Mouse (Mus musculus) myocyte (in vitro differentiated cells): ENCODE measurements around the gene Wars.

Experiments used
- MAX ChIP-seq: IDR thresholded peaks from one replicate; pipeline ENCODE4 v1.6.1; 2011; ENCODE audit warnings: low read depth, mild to moderate bottlenecking, control low read depth
- POLR2A ChIP-seq: IDR thresholded peaks from one replicate; pipeline ENCODE4 v1.6.1; 2011; ENCODE audit warnings: low read depth, mild to moderate bottlenecking, control low read depth, moderate library complexity; ENCODE audit not compliant: insufficient read length
- USF1 ChIP-seq: IDR thresholded peaks from one replicate; pipeline ENCODE4 v1.6.1; 2011; ENCODE audit warnings: low read depth, mild to moderate bottlenecking, control low read depth, moderate library complexity

DNA sequence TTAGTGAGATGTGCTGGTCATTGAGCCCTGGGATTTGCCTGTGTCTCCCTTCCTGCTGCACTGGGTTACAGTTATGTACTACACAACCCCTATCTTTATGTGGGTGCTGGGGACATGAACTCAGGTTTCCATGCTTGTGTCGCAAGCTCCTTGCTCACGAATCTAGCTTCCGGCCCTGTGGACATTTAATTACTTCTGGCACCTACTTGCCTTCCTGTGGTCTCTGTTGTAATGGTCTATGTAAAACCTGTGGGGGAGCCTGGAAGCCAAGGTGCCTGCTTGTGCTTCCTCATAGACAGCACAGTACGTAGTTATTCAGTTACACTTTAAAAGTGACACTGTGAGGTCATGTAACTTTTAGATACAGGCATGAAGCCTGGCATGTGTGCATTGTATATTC, 43.5 kb upstream of the Wars start:
- no peak for TF ChIP-seq USF1
- TF ChIP-seq POLR2A: no peak
- TF ChIP-seq MAX: no peak
